Mouse (Mus musculus): ENCODE data around the gene 9930111J21Rik2. TPM values are rescaled to one million over a fixed set of nuclear protein-coding genes. Genes with fewer than 3 reads are reported as not detected.
"Not testable (repeated sequence)": the region's sequence is repeated elsewhere in the genome, so short reads cannot be mapped to it uniquely, and the experiment has no call there.

The 9930111J21Rik2 gene
- polyA plus RNA-seq (2012; ENCODE audit: insufficient read depth, insufficient read length, missing spikeins), result 1.8 and 4.0 TPM in 2 replicates

- H3K4me1 ChIP-seq (ENCODE audit: control insufficient read depth, insufficient read depth, insufficient read length, low read length); H3K4me3 ChIP-seq (ENCODE audit: insufficient read depth, low read depth, low read length): not testable (repeated sequence)
- peak within 1 kb of the TSS; percentile 83 for H3K27ac ChIP-seq (replicated peaks; ENCODE audit: low read depth, low read length)
Observed at GRCm38 (mm10) chr11:49051093-49051891, at the start of gene 9930111J21Rik2. 9930111J21Rik2 (minus strand) TSS chr11:49051242.

DNA sequence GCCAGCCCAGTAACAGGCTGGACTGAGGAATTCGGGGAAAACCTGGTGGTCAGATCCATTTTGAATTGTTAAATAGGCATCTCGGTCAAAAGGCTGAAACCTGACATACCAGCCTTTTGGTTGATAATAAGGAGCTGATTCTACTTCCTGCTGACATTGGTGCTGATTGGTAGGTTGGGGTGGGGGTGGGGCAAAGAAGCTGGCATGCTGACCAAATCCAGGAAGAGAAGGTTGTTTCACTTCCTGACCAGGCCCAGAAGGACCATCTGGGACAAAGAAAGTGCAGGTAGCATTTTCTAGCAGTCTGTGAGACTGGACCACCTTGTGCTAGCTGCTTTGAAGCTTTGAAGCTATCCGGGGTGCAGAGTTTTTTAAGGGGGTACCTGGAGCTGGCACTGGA lies 49.4 kb upstream of the 9930111J21Rik2 start:
- H3K4me1 ChIP-seq (ENCODE audit: control insufficient read depth, insufficient read depth, insufficient read length, low read length), result peaks cover 2% of the 10 kb centered on the region
- no peak overlapping the region for H3K27ac ChIP-seq (replicated peaks; ENCODE audit: low read depth, low read length)
- no peak overlapping the region for H3K4me3 ChIP-seq (ENCODE audit: insufficient read depth, low read depth, low read length)

GRCm38 (mm10) chr11:49095367-49095766 lies 44.3 kb upstream of the 9930111J21Rik2 start:
- no peak overlapping the region for H3K27ac ChIP-seq (replicated peaks; ENCODE audit: low read depth, low read length)
- no peaks in the 10 kb centered on the region; the same call in 1 of the 2 replicates for H3K4me1 ChIP-seq (ENCODE audit: control insufficient read depth, insufficient read depth, insufficient read length, low read length)
- H3K4me3 ChIP-seq (ENCODE audit: insufficient read depth, low read depth, low read length), result no peak overlapping the region

GRCm38 (mm10) chr11:49093861-49094660 lies 43.0 kb upstream of the 9930111J21Rik2 start:
- Histone ChIP-seq H3K4me1 (ENCODE audit: control insufficient read depth, insufficient read depth, insufficient read length, low read length) (no peaks in the 10 kb centered on the region; the same call in none of the 2 replicates), H3K4me3 (ENCODE audit: insufficient read depth, low read depth, low read length) (no peak overlapping the region), H3K27ac (replicated peaks; ENCODE audit: low read depth, low read length) (peak overlapping the region; percentile 45; the same call in 1 of the 2 replicates)

GRCm38 (mm10) chr11:49092786-49093185 lies 41.7 kb upstream of the 9930111J21Rik2 start:
- Histone ChIP-seq H3K4me3 (ENCODE audit: insufficient read depth, low read depth, low read length) (no peak overlapping the region), H3K4me1 (ENCODE audit: control insufficient read depth, insufficient read depth, insufficient read length, low read length) (peaks cover 6% of the 10 kb centered on the region), H3K27ac (replicated peaks; ENCODE audit: low read depth, low read length) (no peak overlapping the region)

DNA sequence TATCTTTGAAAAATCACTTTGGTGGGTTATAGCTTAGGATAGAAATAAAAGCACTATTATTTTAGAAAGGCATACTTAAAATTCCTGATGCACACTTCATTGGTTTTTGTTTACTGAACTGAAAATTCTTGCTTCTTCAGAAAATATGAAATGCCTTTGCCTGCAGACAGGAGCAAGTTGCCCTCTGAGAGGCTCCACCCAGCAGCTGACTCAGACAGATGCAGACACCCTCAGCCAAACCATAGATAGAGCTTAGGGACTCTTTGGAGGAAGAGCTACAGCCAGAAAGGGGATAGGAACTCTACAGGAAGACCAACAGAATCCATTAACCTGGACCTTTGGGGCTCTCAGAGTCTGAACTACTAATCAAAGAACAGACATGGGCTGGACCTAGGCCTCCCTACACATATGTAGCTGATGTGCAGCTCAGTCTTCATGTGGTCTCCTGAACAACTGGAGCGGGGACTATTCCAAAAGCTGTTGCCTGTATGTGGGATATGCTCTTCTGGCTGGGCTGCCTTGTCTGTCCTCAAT lies 41.1 kb upstream of the 9930111J21Rik2 start:
- Histone ChIP-seq H3K4me1 (ENCODE audit: control insufficient read depth, insufficient read depth, insufficient read length, low read length) (peaks cover 7% of the 10 kb centered on the region), H3K27ac (replicated peaks; ENCODE audit: low read depth, low read length) (no peak overlapping the region), H3K4me3 (ENCODE audit: insufficient read depth, low read depth, low read length) (no peak overlapping the region)

GRCm38 (mm10) chr11:49091171-49091570 lies 40.1 kb upstream of the 9930111J21Rik2 start:
- 0 out of 2 replicates have a peak overlapping the region, but pooled peaks have one; percentile 20 for H3K27ac ChIP-seq (replicated peaks; ENCODE audit: low read depth, low read length)
- H3K4me1 ChIP-seq (ENCODE audit: control insufficient read depth, insufficient read depth, insufficient read length, low read length), result peaks cover 13% of the 10 kb centered on the region
- no peak overlapping the region for H3K4me3 ChIP-seq (ENCODE audit: insufficient read depth, low read depth, low read length)

GRCm38 (mm10) chr11:49090551-49090950 lies 39.5 kb upstream of the 9930111J21Rik2 start:
- Histone ChIP-seq H3K4me3 (ENCODE audit: insufficient read depth, low read depth, low read length) (no peak overlapping the region), H3K27ac (replicated peaks; ENCODE audit: low read depth, low read length) (no peak overlapping the region), H3K4me1 (ENCODE audit: control insufficient read depth, insufficient read depth, insufficient read length, low read length) (peaks cover 13% of the 10 kb centered on the region)

DNA sequence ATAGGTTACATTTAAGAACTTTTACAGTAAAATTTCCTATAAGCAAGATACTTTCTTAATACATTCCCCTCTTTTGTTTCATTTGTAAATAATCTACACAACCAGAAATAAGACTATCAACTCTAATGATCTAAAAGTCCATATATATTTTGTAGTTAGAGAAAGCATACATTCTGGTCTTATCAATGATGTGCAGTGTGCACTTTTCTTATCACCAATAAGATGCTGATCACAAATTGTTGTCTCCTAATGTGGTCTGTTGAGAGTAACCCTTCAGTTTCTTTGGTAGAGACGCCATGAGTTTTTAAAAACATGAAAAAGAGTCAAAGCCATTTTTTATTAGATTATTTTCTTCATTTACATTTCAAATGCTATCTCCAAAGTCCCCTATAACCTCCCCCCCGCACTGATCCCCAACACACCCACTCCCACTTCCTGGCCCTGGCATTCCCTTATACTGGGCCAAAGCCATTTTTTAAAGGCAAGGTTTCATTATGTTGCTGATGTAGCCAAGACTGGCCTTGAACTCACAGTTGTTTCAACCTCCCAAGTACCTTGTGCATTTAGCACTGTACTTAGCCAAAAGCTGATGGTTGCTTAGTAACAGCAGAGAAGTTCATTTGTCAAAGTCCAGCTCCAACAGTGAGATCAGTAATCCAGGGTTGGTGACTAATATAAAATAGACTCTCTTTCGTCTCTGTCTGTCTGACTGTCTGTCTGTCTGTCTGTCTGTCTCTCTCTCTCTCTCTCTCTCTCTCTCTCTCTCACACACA lies 38.9 kb upstream of the 9930111J21Rik2 start:
- H3K4me1 ChIP-seq (ENCODE audit: control insufficient read depth, insufficient read depth, insufficient read length, low read length), result peaks cover 13% of the 10 kb centered on the region
- no peak overlapping the region for H3K27ac ChIP-seq (replicated peaks; ENCODE audit: low read depth, low read length)
- H3K4me3 ChIP-seq (ENCODE audit: insufficient read depth, low read depth, low read length), result no peak overlapping the region

- H3K4me3 ChIP-seq (ENCODE audit: insufficient read depth, low read depth, low read length), result no peak overlapping the region
- no peak overlapping the region for H3K27ac ChIP-seq (replicated peaks; ENCODE audit: low read depth, low read length)
- H3K4me1 ChIP-seq (ENCODE audit: control insufficient read depth, insufficient read depth, insufficient read length, low read length), result peaks cover 15% of the 10 kb centered on the region
Observed at GRCm38 (mm10) chr11:49088990-49089652, 38.1 kb upstream of the 9930111J21Rik2 start.

DNA sequence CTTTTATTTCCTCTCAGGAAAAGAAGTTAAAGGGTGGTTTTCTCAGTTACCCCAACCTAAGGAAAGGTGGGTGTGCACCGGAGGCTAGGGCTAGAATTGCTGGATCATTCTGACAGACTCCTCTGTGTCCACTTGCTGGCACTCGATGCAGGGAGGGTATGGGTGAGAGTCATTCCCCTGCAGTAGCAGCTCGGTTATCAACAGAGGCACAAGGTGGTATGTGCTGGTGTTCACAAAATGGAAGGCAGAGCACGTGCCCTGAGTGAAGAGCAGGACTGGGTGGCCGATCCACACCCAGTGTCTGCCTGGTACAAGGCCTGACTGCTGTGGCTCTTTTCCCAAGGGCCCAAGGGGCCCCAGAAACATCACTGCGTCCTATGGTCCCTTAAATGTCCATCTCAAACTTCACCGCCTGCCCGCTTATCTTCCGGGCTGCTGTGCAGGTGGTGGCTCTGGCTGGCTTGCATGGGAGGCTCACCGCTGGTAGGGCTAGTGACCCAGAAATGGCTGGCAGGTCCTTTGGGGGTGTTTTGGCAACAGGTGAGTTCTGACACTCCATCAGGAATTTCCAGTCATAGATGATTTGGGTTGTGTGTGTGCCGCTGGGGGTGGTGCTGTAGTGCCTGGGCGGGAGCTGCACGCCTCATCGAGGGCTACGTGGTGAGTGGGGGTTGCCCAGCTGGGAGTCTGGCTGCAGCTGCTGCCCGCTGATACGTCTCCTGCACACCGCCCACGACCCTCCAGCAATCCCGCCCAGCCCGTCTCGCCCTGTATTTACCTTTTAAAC lies 37.0 kb upstream of the 9930111J21Rik2 start:
- H3K27ac ChIP-seq (replicated peaks; ENCODE audit: low read depth, low read length), result peak overlapping the region; percentile 31
- peak overlapping the region; percentile 27 for H3K4me3 ChIP-seq (ENCODE audit: insufficient read depth, low read depth, low read length)
- peaks cover 22% of the 10 kb centered on the region for H3K4me1 ChIP-seq (ENCODE audit: control insufficient read depth, insufficient read depth, insufficient read length, low read length)

DNA sequence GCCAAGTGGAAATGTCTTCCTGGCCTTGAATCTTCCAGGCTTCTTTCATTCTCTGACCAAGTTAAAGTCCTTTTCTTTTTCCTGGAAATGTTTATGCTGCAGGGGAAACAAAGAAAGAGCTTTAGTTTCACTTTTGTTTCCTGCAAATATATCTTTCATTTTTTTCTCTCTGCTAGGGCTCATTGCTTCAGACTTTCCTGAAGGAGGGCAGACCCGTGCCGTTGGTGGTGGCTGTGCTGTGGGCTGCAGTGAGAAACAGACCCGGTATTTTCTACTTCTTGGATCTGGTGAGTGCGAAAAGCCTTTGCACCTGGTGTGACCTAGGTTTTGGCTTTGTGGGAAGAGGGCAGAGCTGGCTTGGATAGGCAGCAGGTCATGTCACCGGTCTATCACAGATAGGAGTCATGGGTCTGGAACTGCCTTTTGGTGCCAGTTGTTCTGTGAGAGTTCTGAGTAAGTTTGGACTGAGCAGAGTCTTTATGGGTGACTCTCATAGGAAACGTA lies 35.9 kb upstream of the 9930111J21Rik2 start:
- Histone ChIP-seq H3K4me3 (ENCODE audit: insufficient read depth, low read depth, low read length) (peak overlapping the region; percentile 67), H3K4me1 (ENCODE audit: control insufficient read depth, insufficient read depth, insufficient read length, low read length) (peaks cover 24% of the 10 kb centered on the region), H3K27ac (replicated peaks; ENCODE audit: low read depth, low read length) (peak overlapping the region; percentile 89)

- peaks cover 28% of the 10 kb centered on the region for H3K4me1 ChIP-seq (ENCODE audit: control insufficient read depth, insufficient read depth, insufficient read length, low read length)
- H3K4me3 ChIP-seq (ENCODE audit: insufficient read depth, low read depth, low read length), result no peak overlapping the region
- peak overlapping the region; percentile 75 for H3K27ac ChIP-seq (replicated peaks; ENCODE audit: low read depth, low read length)
Observed at GRCm38 (mm10) chr11:49084875-49085274, 33.8 kb upstream of the 9930111J21Rik2 start.

Measured in brown adipose tissue, adult 24 weeks (tissue).